Mouse (Mus musculus) ES-E14 (cell line): ENCODE results near the gene Fdx1l.

Source experiments
- CHD2 ChIP-seq: IDR thresholded peaks from 2 replicates; pipeline ENCODE4 v1.6.1; 2014; ENCODE audit warnings: mild to moderate bottlenecking, low read depth, low read length, inconsistent platforms
- HCFC1 ChIP-seq: IDR thresholded peaks from 2 replicates; pipeline ENCODE4 v1.6.1; 2012; ENCODE audit warnings: low read length, inconsistent platforms, borderline replicate concordance; ENCODE audit not compliant: insufficient read depth
- MAFK ChIP-seq: IDR thresholded peaks from 2 replicates; pipeline ENCODE4 v1.6.1; 2014; ENCODE audit warnings: mild to moderate bottlenecking, low read depth, low read length, inconsistent platforms; ENCODE audit not compliant: insufficient read depth
- ZC3H11A ChIP-seq: IDR thresholded peaks from 2 replicates; pipeline ENCODE4 v1.6.1; 2012; ENCODE audit warnings: low read depth, mild to moderate bottlenecking, inconsistent platforms, low read length, borderline replicate concordance
- ZNF384 ChIP-seq: IDR thresholded peaks from 2 replicates; pipeline ENCODE4 v1.6.1; 2012; ENCODE audit warnings: low read depth, low read length, inconsistent platforms

- TF ChIP-seq HCFC1 (no peak), CHD2 (no peak), MAFK (no peak), ZNF384 (no peak), ZC3H11A (no peak)
Observed at GRCm38 (mm10) chr9:21037481-21037891, 35.9 kb downstream of the Fdx1l start.
